Mouse (Mus musculus) urinary bladder, postnatal 4 days (tissue): ENCODE results near the gene Hoxd11.

Experiments used
- DNase-seq, 2 experiments: peaks; one replicate each; pipeline ENCODE4 v3.0.0; 2021 to 2022; ENCODE audit warnings: low spot score in 2 of 2

Hoxd11 gene

DNA sequence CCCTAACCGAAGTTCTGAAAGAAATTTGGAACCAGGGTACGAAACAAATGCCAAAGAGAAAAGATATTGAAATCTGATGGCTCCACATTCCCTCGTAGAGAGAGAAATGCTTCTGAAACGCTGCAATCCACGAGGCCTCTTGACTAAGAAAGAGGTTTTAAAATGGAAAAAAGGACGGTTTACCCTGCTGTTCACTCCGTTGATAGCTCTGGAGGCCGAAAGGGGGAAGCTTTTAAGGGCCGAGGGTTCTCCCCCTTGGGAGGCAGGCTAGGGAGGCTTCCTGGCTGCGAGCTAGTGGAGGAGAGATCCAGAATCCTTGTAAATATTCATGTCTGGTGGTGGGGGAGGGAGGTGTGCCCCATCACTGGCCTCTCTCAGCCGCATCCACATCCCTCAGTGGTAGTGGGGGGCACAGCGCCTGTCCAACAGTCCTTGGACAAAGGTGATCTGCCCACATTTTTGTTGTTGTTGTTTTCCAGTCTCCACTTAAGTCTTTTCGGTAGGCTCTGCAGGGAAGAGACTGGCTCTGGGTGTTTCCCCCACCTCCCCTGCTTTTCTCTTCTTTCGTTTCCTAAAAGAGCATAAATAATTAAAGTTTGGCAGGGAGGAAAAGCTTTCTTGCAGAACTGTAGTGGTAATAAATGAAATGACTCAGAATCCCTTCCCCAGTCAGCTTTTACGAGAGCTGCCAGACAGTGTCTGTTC, at the start of gene Hoxd11:
Hoxd11 (plus strand) TSS at position 667 of the 705 bp plus-strand sequence.
- peak in 1 of 2 experiments; percentile 61 for DNase-seq

- no peak for DNase-seq
Measured at GRCm38 (mm10) chr2:74635412-74635811, 43.9 kb upstream of the Hoxd11 start.

DNA sequence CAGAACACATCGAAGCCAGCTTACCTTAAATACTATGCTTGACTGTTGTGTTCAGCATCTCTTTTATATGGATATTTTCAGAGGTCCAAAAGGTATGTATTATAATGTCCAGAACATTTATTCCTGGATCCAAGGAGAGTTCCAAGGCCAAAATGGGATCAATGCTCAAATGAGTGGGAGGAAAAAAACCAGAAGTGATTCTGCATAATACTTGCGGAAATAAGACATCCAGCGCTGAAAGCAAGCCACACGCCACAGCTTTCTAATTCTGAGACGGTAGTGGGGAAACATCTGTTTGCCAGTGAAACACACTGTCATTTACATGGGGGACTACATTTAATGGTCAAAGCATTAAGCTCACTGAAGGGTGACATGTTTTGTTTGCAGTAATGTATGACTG, 36.9 kb upstream of the Hoxd11 start:
- no peak for DNase-seq

- no peak for DNase-seq
Measured at GRCm38 (mm10) chr2:74645631-74646030, 33.7 kb upstream of the Hoxd11 start.

DNA sequence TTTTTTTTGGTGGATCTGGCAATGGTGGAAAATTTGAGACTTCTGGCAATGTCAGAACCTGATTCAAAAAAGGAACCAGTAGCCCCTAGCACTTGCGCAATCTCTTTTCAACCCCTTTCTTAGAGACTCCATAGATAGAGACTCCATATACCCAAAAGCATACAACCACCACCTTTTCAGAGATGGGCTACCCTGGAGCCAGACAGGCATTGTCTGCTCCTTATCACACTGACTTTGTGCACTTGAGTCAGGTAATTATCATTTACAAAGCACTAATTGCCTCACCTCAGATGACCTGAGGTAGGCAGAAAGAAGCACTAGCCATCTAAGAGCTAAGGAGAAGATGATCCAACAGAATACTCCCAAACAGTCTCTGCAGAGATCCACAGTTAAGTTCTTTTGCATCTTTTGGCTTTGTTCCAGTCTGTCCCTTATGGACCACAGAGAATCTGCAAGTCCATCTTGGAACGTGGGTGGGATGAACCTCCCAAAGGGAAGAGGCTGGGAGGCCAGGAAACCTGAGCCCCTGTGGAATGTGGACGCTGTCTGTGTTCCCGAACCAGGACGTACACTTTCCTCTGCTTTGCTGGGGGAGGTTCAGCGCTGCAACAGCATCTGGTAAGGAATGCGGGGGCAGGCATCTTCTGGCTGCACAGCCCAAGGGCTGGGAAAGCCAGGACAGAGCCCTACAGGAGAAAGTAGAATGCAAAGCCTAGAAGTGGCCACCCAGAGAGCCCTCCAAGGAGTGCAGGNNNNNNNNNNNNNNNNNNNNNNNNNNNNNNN, 32.1 kb upstream of the Hoxd11 start:
- DNase-seq = no peak

- no peak for DNase-seq
Measured at GRCm38 (mm10) chr2:74652996-74653340, 26.4 kb upstream of the Hoxd11 start.

GRCm38 (mm10) chr2:74653781-74654535, 25.4 kb upstream of the Hoxd11 start:
- DNase-seq = no peak

- DNase-seq = no peak
Measured at GRCm38 (mm10) chr2:74654743-74655419, 24.5 kb upstream of the Hoxd11 start.

DNA sequence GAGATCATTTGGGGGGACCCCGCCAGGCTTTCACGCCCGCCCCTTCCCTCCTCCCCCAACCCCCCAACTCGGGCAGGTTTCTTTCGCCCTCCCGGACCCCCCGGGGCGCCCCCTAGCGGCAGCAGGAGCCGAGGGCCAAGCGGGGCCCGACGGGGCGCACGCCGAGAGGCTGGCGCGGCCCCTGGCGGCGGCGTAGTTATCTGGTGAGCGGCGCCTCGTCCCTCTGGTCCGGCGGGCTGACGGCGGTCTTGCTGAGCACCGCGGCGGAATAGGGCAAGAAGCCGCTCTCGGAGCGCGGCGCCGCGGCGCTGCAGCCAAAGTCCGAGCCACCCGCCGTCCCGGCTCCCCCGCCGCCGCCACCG, 24.0 kb upstream of the Hoxd11 start:
- DNase-seq = peak; percentile 54 to 71

DNA sequence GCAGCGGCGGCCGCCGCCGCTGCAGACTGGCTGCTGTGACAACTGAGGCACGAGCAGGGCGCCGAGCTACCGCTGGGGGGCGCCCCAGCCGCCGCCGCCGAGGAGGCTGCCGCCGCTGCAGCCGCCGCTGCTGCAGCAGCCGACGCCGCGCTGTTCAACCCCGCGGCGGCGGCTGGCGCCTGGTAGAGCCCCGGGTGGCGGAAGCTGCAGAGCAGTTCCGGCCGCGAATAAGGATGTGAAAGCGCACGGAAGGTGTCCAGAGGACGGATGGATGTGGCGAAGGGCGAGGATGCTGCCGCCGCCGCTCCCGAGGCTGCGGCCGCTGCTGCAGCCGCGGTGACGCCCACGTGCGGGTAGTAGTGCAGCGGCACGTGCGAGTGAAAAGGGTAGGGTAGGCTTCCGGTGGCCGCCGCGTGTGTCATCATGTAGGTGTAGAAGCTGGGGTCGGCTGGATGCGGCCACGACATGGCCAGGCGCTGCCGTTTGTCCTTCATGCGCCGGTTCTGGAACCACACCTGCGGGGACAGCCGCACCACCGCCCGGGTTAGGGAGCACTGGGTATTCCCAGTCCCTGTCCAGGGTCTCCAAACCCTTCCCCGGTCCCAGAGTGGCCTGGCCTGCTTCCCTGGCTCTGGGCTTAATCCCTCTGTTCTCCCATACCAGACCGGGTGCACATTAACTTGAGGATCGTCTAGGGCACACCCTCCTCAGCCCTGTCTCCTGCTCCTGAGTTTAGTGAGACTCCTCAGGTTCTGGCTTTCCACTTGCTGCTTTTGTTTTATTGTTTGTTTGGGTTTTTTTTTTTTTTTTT, 23.3 kb upstream of the Hoxd11 start:
- peak in 1 of 2 experiments; percentile 29 for DNase-seq

DNA sequence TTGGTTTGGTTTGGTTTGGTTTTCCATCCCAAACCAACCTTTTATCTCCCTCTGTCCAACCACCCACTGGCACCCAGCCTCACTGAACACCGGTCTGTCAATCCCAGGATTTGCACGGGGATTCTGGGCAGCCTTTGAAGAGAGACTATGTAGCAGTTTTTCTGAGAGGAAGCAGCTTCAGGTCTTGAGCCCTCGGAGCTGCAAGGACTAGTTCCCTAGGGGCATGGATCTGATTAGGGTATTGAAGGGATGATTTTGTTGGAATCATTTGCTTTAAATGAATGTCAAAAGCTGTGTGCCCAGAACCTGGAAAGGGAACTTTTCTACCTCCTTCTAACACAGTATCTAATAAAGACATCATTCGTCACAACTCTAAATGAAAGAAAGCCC, 22.7 kb upstream of the Hoxd11 start:
- DNase-seq = no peak

GRCm38 (mm10) chr2:74657251-74658023, 21.9 kb upstream of the Hoxd11 start:
- DNase-seq = no peak

- no peak for DNase-seq
Measured at GRCm38 (mm10) chr2:74658024-74658666, 21.2 kb upstream of the Hoxd11 start.

- peak in 1 of 2 experiments; percentile 25 for DNase-seq
Measured at GRCm38 (mm10) chr2:74658667-74659371, 20.5 kb upstream of the Hoxd11 start.

DNA sequence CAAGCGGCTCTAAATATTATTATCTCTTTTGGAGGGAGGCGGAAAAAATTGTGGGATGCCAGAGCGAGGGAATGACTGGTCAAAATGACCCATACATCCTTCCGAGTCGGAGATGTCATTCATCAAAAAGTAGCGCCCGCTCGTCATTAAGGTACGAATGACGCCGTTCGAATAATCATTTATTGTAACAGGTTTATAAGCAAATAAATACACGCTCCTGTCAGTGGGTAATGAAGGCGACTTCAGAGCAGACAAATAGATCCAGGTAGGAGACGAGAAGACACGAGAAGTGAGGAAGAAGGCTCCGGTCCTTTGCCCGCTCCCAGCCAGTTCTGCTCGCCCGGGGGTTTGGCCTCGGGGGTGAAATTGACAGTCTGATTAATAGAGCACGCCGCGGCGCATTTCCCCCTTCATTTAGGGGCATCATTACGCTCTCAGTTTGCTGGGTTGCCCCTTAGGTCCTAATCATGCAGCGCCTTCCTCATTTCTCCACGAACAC, 19.8 kb upstream of the Hoxd11 start, which contains the start of gene Evx2:
Evx2 (minus strand) TSS at position 51 of the 499 bp plus-strand sequence.
- no peak for DNase-seq

DNA sequence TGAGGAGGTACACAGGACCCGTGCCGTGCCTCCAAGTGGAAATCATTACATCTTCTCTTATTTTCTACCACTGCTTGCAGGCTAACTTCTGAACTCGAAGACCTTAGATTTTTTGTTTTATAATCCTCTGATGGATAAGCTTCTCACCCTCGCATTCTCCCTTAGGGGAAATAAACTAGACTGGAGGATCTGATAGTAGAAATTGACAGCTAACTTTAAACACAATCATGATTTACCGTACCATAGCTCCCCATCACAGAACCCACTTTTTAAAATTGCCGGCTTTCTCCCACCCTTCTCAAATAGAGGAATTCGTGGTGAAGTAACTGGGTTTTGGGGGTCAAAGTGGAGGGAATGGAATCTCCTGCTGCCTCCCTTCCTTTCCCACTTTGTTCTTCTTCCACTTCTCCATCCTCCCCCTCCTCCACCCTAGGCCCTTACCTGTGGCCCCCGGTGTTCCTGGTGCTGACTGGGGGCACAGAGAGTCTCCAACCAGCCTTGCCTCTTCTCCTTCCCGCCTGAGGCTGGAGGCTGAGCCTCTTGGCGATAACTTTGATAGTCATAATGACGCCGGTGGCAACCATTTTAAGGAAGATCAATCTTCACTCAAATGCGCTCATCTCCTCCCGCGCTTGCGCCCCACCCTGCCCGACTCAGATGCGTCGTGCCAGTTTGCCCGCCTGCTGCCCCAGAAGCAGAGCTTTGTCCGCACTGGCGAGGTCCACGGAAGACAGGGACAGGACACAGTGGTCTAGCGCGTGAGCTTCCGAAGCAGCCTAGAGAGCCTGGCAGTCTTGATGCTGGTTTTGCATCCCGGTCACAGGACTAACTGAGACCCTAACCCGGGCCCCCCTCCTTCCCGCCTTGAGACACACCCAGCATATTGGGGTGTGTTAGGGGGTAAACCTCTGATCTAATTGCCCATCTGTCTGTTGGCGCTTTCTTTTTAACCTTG, 18.7 kb upstream of the Hoxd11 start:
- no peak for DNase-seq

- DNase-seq = no peak
Measured at GRCm38 (mm10) chr2:74661685-74662084, 17.7 kb upstream of the Hoxd11 start.
